Mouse (Mus musculus) lung, adult 2 months (tissue): ENCODE measurements around the gene B4galnt3.

Source experiments
- CTCF ChIP-seq: fragments of 200-500 bp; IDR thresholded peaks from 2 replicates; pipeline ENCODE4 v1.5.1; 2011; ENCODE audit warnings: mild to moderate bottlenecking, low read length, control low read depth; ENCODE audit not compliant: insufficient read depth
- POLR2A ChIP-seq: fragments of 200-500 bp; IDR thresholded peaks from 2 replicates; pipeline ENCODE4 v1.6.1; 2011; ENCODE audit warnings: low read depth, mild to moderate bottlenecking, control low read depth, low read length, borderline replicate concordance; ENCODE audit errors: extremely low read depth

DNA sequence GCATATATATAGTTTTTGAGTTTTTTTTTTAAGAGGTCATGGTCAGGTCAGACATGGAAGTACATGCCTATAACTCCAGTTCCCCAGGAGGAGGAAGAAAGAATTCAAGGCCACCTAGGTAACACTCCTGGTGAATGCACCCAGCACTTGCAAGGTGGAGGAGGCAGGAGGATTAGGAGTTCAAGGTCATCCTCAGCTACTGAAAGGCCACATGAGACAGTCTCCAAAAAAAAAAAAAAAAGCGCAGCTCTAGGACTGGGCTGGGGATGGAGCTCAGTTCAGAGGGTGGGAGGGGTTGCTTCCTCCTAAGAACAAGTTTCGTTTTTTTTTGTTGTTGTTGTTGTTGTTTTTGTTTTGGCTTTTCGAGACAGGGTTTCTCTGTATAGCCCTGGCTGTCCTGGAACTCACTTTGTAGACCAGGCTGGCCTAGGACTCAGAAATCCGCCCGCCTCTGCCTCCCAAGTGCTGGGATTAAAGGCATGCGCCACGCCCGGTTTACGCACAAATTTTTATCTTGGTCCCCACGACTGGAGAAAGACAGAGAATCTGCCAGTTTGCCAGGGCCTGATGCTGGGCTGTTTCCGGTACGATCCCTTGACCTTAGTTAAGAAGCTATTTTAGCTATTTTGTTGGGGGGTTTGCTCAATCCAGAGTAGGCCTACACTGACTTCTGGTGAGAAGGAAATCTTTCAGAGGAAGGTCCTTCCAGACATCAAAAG is 109.2 kb downstream of the B4galnt3 start:
- TF ChIP-seq CTCF: no peak
- no peak for TF ChIP-seq POLR2A
